7 mouse cellular contexts compared by ENCODE assay signal in genomic region chr8:127063551-127064360, GRCm38 (mm10). TPM values are rescaled to one million over a fixed set of nuclear protein-coding genes. Genes with fewer than 3 reads are reported as not detected.
DNase-seq lines count a peak whose midpoint lies in the region; ATAC-seq and TF ChIP-seq lines count a peak whose summit lies in the region.

Gene Pard3 (plus strand): TSS chr8:127063893.

- peak within 1 kb of the TSS; percentile 95 for H3K27ac ChIP-seq in intestine, postnatal 0 days (ENCODE audit: low read depth, low read length)
- peak within 1 kb of the TSS; percentile 93 for H3K27ac ChIP-seq in midbrain, embryonic 11.5 days (ENCODE audit: low read depth, low read length)
- H3K27ac ChIP-seq in stomach, embryonic 14.5 days (ENCODE audit: low read length): peak within 1 kb of the TSS; percentile 99

- H3K9ac ChIP-seq in intestine, postnatal 0 days (ENCODE audit: low read depth, low read length): peak within 1 kb of the TSS; percentile 87
- H3K9ac ChIP-seq in midbrain, embryonic 11.5 days (ENCODE audit: low read length): peak within 1 kb of the TSS; percentile 96
- H3K9ac ChIP-seq in stomach, embryonic 14.5 days (replicated peaks; ENCODE audit: low read depth, low read length): peak within 1 kb of the TSS; percentile 95

- H3K4me1 ChIP-seq in intestine, postnatal 0 days (replicated peaks; ENCODE audit: control insufficient read depth, insufficient read depth, low read length): 0 out of 2 replicates have a peak, but pooled peaks cover 4% of the 10 kb centered on the region
- H3K4me1 ChIP-seq in midbrain, embryonic 11.5 days (ENCODE audit: control insufficient read depth, insufficient read depth, low read length): peaks cover 13% of the 10 kb centered on the region
- H3K4me1 ChIP-seq in stomach, embryonic 14.5 days (ENCODE audit: control insufficient read depth, insufficient read depth, low read length): peaks cover 24% of the 10 kb centered on the region

- H3K27me3 ChIP-seq in intestine, postnatal 0 days (replicated peaks; ENCODE audit: control insufficient read depth, insufficient read depth, low read length): no peaks in the 10 kb centered on the region
- no peaks in the 10 kb centered on the region for H3K27me3 ChIP-seq in midbrain, embryonic 11.5 days (ENCODE audit: control insufficient read depth, insufficient read depth, low read length)
- H3K27me3 ChIP-seq in stomach, embryonic 14.5 days (ENCODE audit: control insufficient read depth, insufficient read depth, low read length): no peaks in the 10 kb centered on the region

- intact Hi-C loops in left cerebral cortex, postnatal 36 days (cut with DNase I): loop anchor here (2.0 to 5.0 kb wide), 3 partner anchors 75 to 119 kb away; no protein-coding TSS in a partner anchor

- peak within 1 kb of the TSS; percentile 93 for H3K4me3 ChIP-seq in intestine, postnatal 0 days (ENCODE audit: low read depth, low read length)
- peak within 1 kb of the TSS; percentile 93 for H3K4me3 ChIP-seq in midbrain, embryonic 11.5 days (ENCODE audit: low read depth, low read length)
- peak within 1 kb of the TSS; percentile 98 for H3K4me3 ChIP-seq in stomach, embryonic 14.5 days (ENCODE audit: low read depth, low read length)

- ATAC-seq in intestine, postnatal 0 days: peak; percentile 96
- ATAC-seq in midbrain, embryonic 11.5 days (ENCODE audit: low FRiP score): peak; percentile 94
- ATAC-seq in stomach, embryonic 14.5 days (ENCODE audit: insufficient number of reproducible peaks, insufficient read depth, low FRiP score, low read depth): peak; percentile 89

- peak; percentile 82 for DNase-seq in adrenal gland, postnatal 25 days
- DNase-seq in embryo, embryonic 11 days: peak; percentile 93
- DNase-seq in gastrocnemius, postnatal 4 days (ENCODE audit: low spot score in 2 of 2): peak; percentile 74 to 79
- DNase-seq in left cerebral cortex, postnatal 36 days (ENCODE audit: low spot score in 2 of 2): peak; percentile 73 to 76
- no peak for DNase-seq in midbrain, embryonic 11.5 days (ENCODE audit: low spot score, missing footprints)

- WGBS in intestine, postnatal 0 days: under 1% methylated on average over 79 of the region's 98 CpGs
- WGBS in midbrain, embryonic 11.5 days: under 1% methylated on average over 69 of the region's 98 CpGs
- WGBS in stomach, embryonic 14.5 days: under 1% methylated on average over 75 of the region's 98 CpGs

- H3K36me3 ChIP-seq in intestine, postnatal 0 days (ENCODE audit: control insufficient read depth, insufficient read depth): no peaks in the 10 kb centered on the region
- no peaks in the 10 kb centered on the region for H3K36me3 ChIP-seq in midbrain, embryonic 11.5 days (ENCODE audit: control insufficient read depth, insufficient read depth, low read length)
- no peaks in the 10 kb centered on the region for H3K36me3 ChIP-seq in stomach, embryonic 14.5 days (ENCODE audit: control insufficient read depth, insufficient read depth, low read length)

- TF ChIP-seq CTCF in intestine, postnatal 0 days (IDR thresholded peaks at IDR 0.05; ENCODE audit: low read depth): peak; percentile 71

- no peaks in the 10 kb centered on the region for H3K9me3 ChIP-seq in intestine, postnatal 0 days (ENCODE audit: control insufficient read depth)
- H3K9me3 ChIP-seq in midbrain, embryonic 11.5 days (ENCODE audit: control insufficient read depth, low read length): no peaks in the 10 kb centered on the region
- H3K9me3 ChIP-seq in stomach, embryonic 14.5 days (ENCODE audit: control insufficient read depth, low read depth, low read length): no peaks in the 10 kb centered on the region

- H3K4me2 ChIP-seq in intestine, postnatal 0 days (replicated peaks; ENCODE audit: low read depth): peak within 1 kb of the TSS; percentile 90
- H3K4me2 ChIP-seq in midbrain, embryonic 11.5 days: peak within 1 kb of the TSS; percentile 72
- H3K4me2 ChIP-seq in stomach, embryonic 14.5 days (replicated peaks; ENCODE audit: low read depth, low read length): peak within 1 kb of the TSS; percentile 64

RNA-seq across cellular contexts. Expression of gene Pard3, which starts in this region (rescaled TPM):
- 48.5 and 66.0 TPM in 2 replicates for total RNA-seq in adrenal gland, postnatal 25 days (2021)
- 10 to 100 TPM; 48.7 to 52.2 TPM for total RNA-seq in gastrocnemius, postnatal 4 days (2021)
- polyA plus RNA-seq in intestine, postnatal 0 days (2015; fragmentation: Nextera tagmentation; extraction: Ambion mirVana): 12.5 and 14.2 TPM in 2 replicates
- total RNA-seq in left cerebral cortex, postnatal 36 days (2021): 10 to 100 TPM; 16.7 to 21.5 TPM
- 28.3 and 30.4 TPM in 2 replicates for polyA plus RNA-seq in midbrain, embryonic 11.5 days (2014; fragmentation: Nextera tagmentation; extraction: Ambion mirVana)
- 37.9 and 40.8 TPM in 2 replicates for polyA plus RNA-seq in stomach, embryonic 14.5 days (2014; fragmentation: Nextera tagmentation; extraction: Ambion mirVana)
